ENCODE assay signal across 9 mouse cellular contexts in the genomic region with DNA sequence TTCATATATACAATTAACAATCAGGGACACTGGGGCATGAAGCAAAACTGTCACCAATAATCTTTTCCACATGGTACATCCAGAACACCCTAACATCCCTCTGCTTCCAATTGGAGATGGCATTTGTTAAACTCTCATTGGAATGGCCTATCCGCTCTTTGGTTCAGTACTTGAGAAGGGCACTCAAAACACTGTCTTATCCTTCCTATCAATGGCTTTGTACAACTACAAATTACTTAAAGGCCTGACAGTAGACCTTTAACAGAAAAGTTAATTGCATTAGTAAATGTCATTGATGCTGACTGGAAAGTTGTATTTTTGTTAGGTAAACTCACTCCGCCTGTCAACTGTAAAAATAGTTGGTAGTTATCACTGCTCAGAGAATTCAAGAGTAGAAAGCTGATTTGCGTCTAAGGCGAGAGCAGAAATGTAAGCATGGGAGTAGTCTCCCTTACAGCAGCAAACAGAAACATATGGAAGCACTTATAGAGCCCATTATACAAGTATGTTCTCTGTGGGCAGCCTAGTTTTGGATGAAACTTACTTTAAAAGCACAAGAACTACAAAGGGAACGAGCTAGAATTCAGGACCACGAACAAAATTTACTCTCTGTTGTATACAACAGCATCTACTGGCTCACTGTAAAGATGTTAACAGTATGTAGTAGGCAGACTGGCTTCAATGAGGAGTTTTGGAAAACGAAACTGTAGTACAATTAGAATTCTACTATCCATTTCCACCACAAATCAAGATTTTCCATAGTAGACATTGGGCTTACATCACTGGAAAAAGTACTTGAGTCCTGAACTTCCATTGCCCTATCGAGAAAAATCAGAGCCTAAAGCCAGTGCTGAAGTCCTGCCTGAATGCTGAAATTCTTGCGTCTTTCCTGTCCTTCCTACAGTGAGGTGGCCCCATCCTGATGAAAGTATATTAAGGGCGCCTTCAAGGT.
DNase-seq lines count a peak whose midpoint lies in the region; ATAC-seq and TF ChIP-seq lines count a peak whose summit lies in the region.
"Had no signal": no experiment of that assay in that cellular context is flagged by ENCODE, and none has a peak within 500 bp of the region (broad histone marks: within the 10 kb centered on the region; RNA-seq: fewer than 3 reads in every experiment).

No protein-coding gene starts in this region.

- TF ChIP-seq POLR2A in MEL (IDR thresholded peaks at IDR 0.05; ENCODE audit: control insufficient read depth in 1 of 2, insufficient read depth in 1 of 2, low read depth in 1 of 2, low read length in 2 of 2, poor library complexity in 1 of 2): no peak

- ATAC-seq in heart, embryonic 13.5 days (ENCODE audit: extremely low read depth, insufficient number of reproducible peaks, low FRiP score, low TSS enrichment): no peak
- no peak for ATAC-seq in heart, embryonic 16.5 days (replicated peaks; ENCODE audit: extremely low read depth, insufficient read depth, low FRiP score)

- peak overlapping the region; percentile 100 for H3K27ac ChIP-seq in heart, embryonic 13.5 days (replicated peaks)
- peak overlapping the region; percentile 51 for H3K27ac ChIP-seq in MEL (ENCODE audit: control insufficient read depth, low read depth, low read length)
- peak overlapping the region; percentile 83 for H3K27ac ChIP-seq in heart, embryonic 16.5 days (ENCODE audit: low read length)
- peak overlapping the region; percentile 100 for H3K27ac ChIP-seq in midbrain, embryonic 10.5 days (replicated peaks)

- no peak for TF ChIP-seq RAD21 in MEL (IDR thresholded peaks at IDR 0.05; ENCODE audit: low read depth, low read length)

- H3K9ac ChIP-seq in heart, embryonic 13.5 days: peak overlapping the region; percentile 100
- H3K9ac ChIP-seq in MEL (ENCODE audit: control insufficient read depth, low read depth, low read length, poor library complexity, severe bottlenecking): peak overlapping the region; percentile 96
- H3K9ac ChIP-seq in heart, embryonic 16.5 days (ENCODE audit: low read length): peak overlapping the region; percentile 98

- no peak for TF ChIP-seq CTCF in MEL (IDR thresholded peaks at IDR 0.05 in 2 of 3, conservative IDR thresholded peaks at IDR 0.05 in 1 of 3; ENCODE audit: control insufficient read depth in 1 of 3, insufficient read depth in 1 of 3, low read depth in 2 of 3, low read length in 3 of 3, poor library complexity in 1 of 3, severe bottlenecking in 1 of 3)

- TF ChIP-seq EP300 in MEL (IDR thresholded peaks at IDR 0.05; ENCODE audit: low read depth in 1 of 2, low read length in 2 of 2): 0 out of 4 replicates have a peak, but pooled peaks of 1 of the 2 experiments have one; percentile 3

- H3K4me2 ChIP-seq in heart, embryonic 13.5 days: peak overlapping the region; percentile 77
- peak overlapping the region; percentile 69 for H3K4me2 ChIP-seq in heart, embryonic 16.5 days (ENCODE audit: low read depth, low read length)

- H3K4me1 ChIP-seq in heart, embryonic 13.5 days: peaks cover 42% of the 10 kb centered on the region
- peaks cover 4 to 14% of the 10 kb centered on the region in 2 experiments; a peak in 3 of 4 replicates for H3K4me1 ChIP-seq in MEL (ENCODE audit: control insufficient read depth in 1 of 2, insufficient read depth in 2 of 2, low read length in 2 of 2)
- H3K4me1 ChIP-seq in heart, embryonic 16.5 days (ENCODE audit: control insufficient read depth, insufficient read depth, low read length): peaks cover 37% of the 10 kb centered on the region
- H3K4me1 ChIP-seq in midbrain, embryonic 10.5 days: peaks cover 36% of the 10 kb centered on the region

- H3K36me3 ChIP-seq in heart, embryonic 13.5 days: peaks cover 30% of the 10 kb centered on the region
- H3K36me3 ChIP-seq in MEL (ENCODE audit: control insufficient read depth in 1 of 2, insufficient read depth in 2 of 2, low read length in 2 of 2): peaks cover 0 to 23% of the 10 kb centered on the region in 2 experiments; a peak in 3 of 4 replicates
- peaks cover 9% of the 10 kb centered on the region; the same call in 1 of the 2 replicates for H3K36me3 ChIP-seq in heart, embryonic 16.5 days (ENCODE audit: control insufficient read depth, insufficient read depth)
- H3K36me3 ChIP-seq in midbrain, embryonic 10.5 days: peaks cover 44% of the 10 kb centered on the region

- peak overlapping the region; percentile 87 for H3K4me3 ChIP-seq in heart, embryonic 13.5 days
- H3K4me3 ChIP-seq in MEL (ENCODE audit: control insufficient read depth in 1 of 2, insufficient read depth in 1 of 2, low read depth in 2 of 2, low read length in 2 of 2): peak overlapping the region; percentile 93 to 97
- H3K4me3 ChIP-seq in heart, embryonic 16.5 days (ENCODE audit: low read length): peak overlapping the region; percentile 68
- peak overlapping the region; percentile 91 for H3K4me3 ChIP-seq in midbrain, embryonic 10.5 days

- H3K79me2 ChIP-seq in MEL (ENCODE audit: control insufficient read depth, insufficient read depth, low read length, poor library complexity): peaks cover 29% of the 10 kb centered on the region

- intact Hi-C loops in left cerebral cortex, postnatal 4 days (cut with DNase I): loop anchor here (10.0 kb wide), 2 partner anchors 69 to 99 kb away; no protein-coding TSS in a partner anchor
- intact Hi-C loops in left cerebral cortex, postnatal 14 days (cut with DNase I): loop anchor here (10.0 kb wide), 1 partner anchor 299 kb away; no protein-coding TSS in a partner anchor

- DNase-seq in heart, adult 11 months: no peak
- peak; percentile 59 for DNase-seq in MEL (ENCODE audit: low read depth, low spot score)
- DNase-seq in midbrain, embryonic 10.5 days (ENCODE audit: low spot score): no peak
- no peak for DNase-seq in left cerebral cortex, postnatal 4 days
- DNase-seq in cerebellum, adult 11-12 months: no peak
- DNase-seq in left cerebral cortex, postnatal 14 days (ENCODE audit: low spot score in 2 of 2): no peak
- DNase-seq: right cerebral cortex, postnatal 14 days had no signal

- H3K9me3 ChIP-seq in heart, embryonic 13.5 days: no peaks in the 10 kb centered on the region
- H3K9me3 ChIP-seq in MEL (replicated peaks; ENCODE audit: insufficient read depth, low read length): no peaks in the 10 kb centered on the region
- H3K9me3 ChIP-seq in heart, embryonic 16.5 days (replicated peaks; ENCODE audit: control insufficient read depth, low read length): no peaks in the 10 kb centered on the region
- no peaks in the 10 kb centered on the region; the same call in 1 of the 2 replicates for H3K9me3 ChIP-seq in midbrain, embryonic 10.5 days (replicated peaks)

- 29% methylated on average over 10 of the region's 10 CpGs for WGBS in heart, embryonic 13.5 days
- 23% methylated on average over 10 of the region's 10 CpGs for WGBS in heart, embryonic 16.5 days
- WGBS in midbrain, embryonic 10.5 days: 59% methylated on average over 10 of the region's 10 CpGs

- H3K27me3 ChIP-seq in heart, embryonic 13.5 days (replicated peaks): no peaks in the 10 kb centered on the region
- H3K27me3 ChIP-seq in MEL (ENCODE audit: control insufficient read depth in 1 of 2, insufficient read depth in 2 of 2, low read length in 2 of 2): no peaks in the 10 kb centered on the region
- H3K27me3 ChIP-seq in heart, embryonic 16.5 days (ENCODE audit: control insufficient read depth, insufficient read depth, low read length): no peaks in the 10 kb centered on the region
- H3K27me3 ChIP-seq in midbrain, embryonic 10.5 days (ENCODE audit: low read depth, poor library complexity, severe bottlenecking): no peaks in the 10 kb centered on the region

TF ChIP-seq in MEL, 35 proteins besides CTCF, POLR2A, EP300 and RAD21:
- no peak for TF ChIP-seq ZMIZ1 (IDR thresholded peaks at IDR 0.05; ENCODE audit: low read depth, low read length)
- peak; percentile 46; the same call in 1 of the 2 replicates for TF ChIP-seq POLR2AphosphoS2 (IDR thresholded peaks at IDR 0.05; ENCODE audit: low read length)
- TF ChIP-seq CHD1 (IDR thresholded peaks at IDR 0.05; ENCODE audit: low read depth, low read length): peak; percentile 94
- TF ChIP-seq MAZ (IDR thresholded peaks at IDR 0.05; ENCODE audit: low read depth, low read length): peak; percentile 29; the same call in 1 of the 2 replicates
- TF ChIP-seq SIN3A (IDR thresholded peaks at IDR 0.05; ENCODE audit: low read length): peak; percentile 38
